ENCODE assay signal across 8 mouse cellular contexts in the genomic region with DNA sequence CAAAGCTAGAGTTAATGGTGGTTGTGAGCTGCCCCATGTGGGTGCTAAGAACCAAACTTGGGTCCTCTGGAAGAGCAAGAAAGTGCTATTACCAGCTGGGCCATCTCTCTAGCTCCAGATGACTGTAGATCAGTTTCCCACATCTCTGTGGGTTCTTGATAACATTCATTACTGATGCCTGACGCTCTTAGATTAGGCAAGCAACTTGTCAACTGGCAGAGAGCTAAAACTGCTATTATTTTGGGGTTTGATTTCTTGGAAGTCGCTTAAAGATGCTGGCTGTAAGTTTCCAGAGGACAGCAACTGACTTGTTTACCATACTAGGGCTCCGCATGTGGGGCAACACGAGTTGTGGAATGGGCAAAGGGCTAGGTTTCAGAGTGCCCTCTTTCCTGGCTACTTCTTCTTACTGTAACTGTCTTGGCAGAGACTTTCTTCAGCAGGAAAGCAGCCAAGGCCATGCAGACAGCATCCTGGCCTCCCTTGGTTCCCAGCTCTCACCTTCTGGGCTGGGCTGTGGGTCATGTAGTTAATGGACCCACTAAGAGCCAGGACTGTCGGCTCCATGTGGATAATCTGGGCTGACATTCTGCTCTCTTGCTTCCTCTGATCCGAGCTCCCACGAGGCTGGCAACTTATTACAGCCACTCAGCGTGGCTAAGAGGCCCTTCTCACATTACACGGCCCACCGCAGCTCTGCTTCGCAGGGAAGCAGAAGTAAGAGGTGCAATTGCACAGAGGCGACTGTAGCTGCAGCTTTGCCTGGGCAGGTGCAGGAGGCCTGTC.
DNase-seq lines count a peak whose midpoint lies in the region; ATAC-seq and TF ChIP-seq lines count a peak whose summit lies in the region.

No protein-coding gene starts in this region.

- WGBS in liver, embryonic 11.5 days, result 28% methylated on average over 12 of the region's 12 CpGs
- 27% methylated on average over 12 of the region's 12 CpGs for WGBS in hindbrain, postnatal 0 days
- WGBS in midbrain, embryonic 14.5 days, result 34% methylated on average over 12 of the region's 12 CpGs

- peak overlapping the region; percentile 34; the same call in 1 of the 2 replicates for H3K27ac ChIP-seq in liver, embryonic 11.5 days (ENCODE audit: low read depth, low read length)
- peak overlapping the region; percentile 69; the same call in 1 of the 2 replicates for H3K27ac ChIP-seq in hindbrain, postnatal 0 days
- H3K27ac ChIP-seq in midbrain, embryonic 14.5 days (replicated peaks; ENCODE audit: low read depth, low read length), result peak overlapping the region; percentile 57

- no peaks in the 10 kb centered on the region for H3K9me3 ChIP-seq in liver, embryonic 11.5 days (ENCODE audit: control insufficient read depth, low read length)
- no peaks in the 10 kb centered on the region for H3K9me3 ChIP-seq in hindbrain, postnatal 0 days (ENCODE audit: low read length)
- H3K9me3 ChIP-seq in midbrain, embryonic 14.5 days (ENCODE audit: control insufficient read depth, low read length), result no peaks in the 10 kb centered on the region

- H3K4me1 ChIP-seq in liver, embryonic 11.5 days (replicated peaks; ENCODE audit: control insufficient read depth, insufficient read depth, low read length), result peaks cover 9% of the 10 kb centered on the region
- H3K4me1 ChIP-seq in hindbrain, postnatal 0 days (ENCODE audit: insufficient read depth, low read length), result peaks cover 14% of the 10 kb centered on the region
- H3K4me1 ChIP-seq in midbrain, embryonic 14.5 days (ENCODE audit: control insufficient read depth, insufficient read depth, low read length), result peaks cover 11% of the 10 kb centered on the region

- no peak for DNase-seq in liver, embryonic 11.5 days (ENCODE audit: low spot score)
- no peak for DNase-seq in liver
- peak; percentile 57 for DNase-seq in embryo, embryonic 10 days (ENCODE audit: low spot score)
- DNase-seq in hindbrain, postnatal 0 days (ENCODE audit: low spot score), result peak; percentile 73
- DNase-seq in midbrain, embryonic 14.5 days, result peak; percentile 41
- DNase-seq in thymus, adult 18-20 months, result no peak
- DNase-seq in urinary bladder, adult 2 months (ENCODE audit: low spot score), result no peak
- no peak for DNase-seq in layer of hippocampus, postnatal 36 days

- TF ChIP-seq CTCF in hindbrain, postnatal 0 days (IDR thresholded peaks at IDR 0.05; ENCODE audit: low read depth), result no peak

- peak; percentile 74 for ATAC-seq in liver, embryonic 11.5 days (replicated peaks; ENCODE audit: low FRiP score)
- ATAC-seq in hindbrain, postnatal 0 days, result peak; percentile 39
- ATAC-seq in midbrain, embryonic 14.5 days (ENCODE audit: low FRiP score, low TSS enrichment), result no peak

- no peak overlapping the region for H3K9ac ChIP-seq in liver, embryonic 11.5 days (ENCODE audit: low read depth, low read length)
- no peak overlapping the region for H3K9ac ChIP-seq in hindbrain, postnatal 0 days (replicated peaks; ENCODE audit: low read length)
- H3K9ac ChIP-seq in midbrain, embryonic 14.5 days (replicated peaks; ENCODE audit: low read length), result no peak overlapping the region

- H3K36me3 ChIP-seq in liver, embryonic 11.5 days (ENCODE audit: control insufficient read depth, insufficient read depth, low read length), result no peaks in the 10 kb centered on the region
- no peaks in the 10 kb centered on the region for H3K36me3 ChIP-seq in hindbrain, postnatal 0 days (ENCODE audit: insufficient read depth, low read length)
- H3K36me3 ChIP-seq in midbrain, embryonic 14.5 days (ENCODE audit: control insufficient read depth, insufficient read depth, low read length), result peaks cover 15% of the 10 kb centered on the region; the same call in 1 of the 2 replicates

- H3K4me2 ChIP-seq in liver, embryonic 11.5 days, result peak overlapping the region; percentile 34
- H3K4me2 ChIP-seq in hindbrain, postnatal 0 days (ENCODE audit: low read depth, low read length), result no peak overlapping the region
- H3K4me2 ChIP-seq in midbrain, embryonic 14.5 days (ENCODE audit: low read length), result no peak overlapping the region

- H3K27me3 ChIP-seq in liver, embryonic 11.5 days (replicated peaks; ENCODE audit: control insufficient read depth, insufficient read depth, low read length), result no peaks in the 10 kb centered on the region
- H3K27me3 ChIP-seq in hindbrain, postnatal 0 days (ENCODE audit: insufficient read depth, low read length), result no peaks in the 10 kb centered on the region
- H3K27me3 ChIP-seq in midbrain, embryonic 14.5 days (ENCODE audit: control insufficient read depth, insufficient read depth, low read length), result no peaks in the 10 kb centered on the region

- H3K4me3 ChIP-seq in liver, embryonic 11.5 days (ENCODE audit: low read depth, low read length), result no peak overlapping the region
- H3K4me3 ChIP-seq in hindbrain, postnatal 0 days (ENCODE audit: low read length), result no peak overlapping the region
- H3K4me3 ChIP-seq in midbrain, embryonic 14.5 days (replicated peaks; ENCODE audit: low read depth, low read length), result no peak overlapping the region

Comparison
In these comparisons a context has a peak if more than half of its experiments do, and no peak if none do; other contexts are left out.
1. DNase-seq: peak in embryo, embryonic 10 days (single experiment), hindbrain, postnatal 0 days (single experiment) and midbrain, embryonic 14.5 days (single experiment); none in liver, embryonic 11.5 days (single experiment), liver (single experiment), thymus, adult 18-20 months (0 of 2), urinary bladder, adult 2 months (single experiment) and layer of hippocampus, postnatal 36 days (0 of 2).
2. Peak in every context shown above with its lines, with median percentiles within 50 percentile points of each other: H3K27ac ChIP-seq.